Mouse (Mus musculus) monocyte, adult 2 months (primary cell): ENCODE results near the gene Pou2f1.
"Not testable (repeated sequence)": the region's sequence is repeated elsewhere in the genome, so short reads cannot be mapped to it uniquely, and the experiment has no call there.

Source experiments
- DNase-seq, 2 experiments: peaks; one replicate each; pipeline ENCODE4 v3.0.0; 2022; ENCODE audit warnings: low spot score in 2 of 2, low read depth in 1 of 2

Pou2f1 gene

GRCm38 (mm10) chr1:166003181-166004022 is 924 bp upstream of the Pou2f1 start:
- DNase-seq: peak; percentile 82 to 93

- DNase-seq: no peak
Measured at GRCm38 (mm10) chr1:166001904-166002489, 481 bp downstream of the Pou2f1 start.

GRCm38 (mm10) chr1:166001121-166001903 is 1.2 kb downstream of the Pou2f1 start:
- peak in 1 of 2 experiments; percentile 36 for DNase-seq

- no peak for DNase-seq
Measured at GRCm38 (mm10) chr1:166000601-166001120, 1.8 kb downstream of the Pou2f1 start.

GRCm38 (mm10) chr1:165999709-166000108 is 2.8 kb downstream of the Pou2f1 start:
- DNase-seq: no peak

- DNase-seq: no peak
Measured at GRCm38 (mm10) chr1:165995661-165996055, 6.8 kb downstream of the Pou2f1 start.

DNA sequence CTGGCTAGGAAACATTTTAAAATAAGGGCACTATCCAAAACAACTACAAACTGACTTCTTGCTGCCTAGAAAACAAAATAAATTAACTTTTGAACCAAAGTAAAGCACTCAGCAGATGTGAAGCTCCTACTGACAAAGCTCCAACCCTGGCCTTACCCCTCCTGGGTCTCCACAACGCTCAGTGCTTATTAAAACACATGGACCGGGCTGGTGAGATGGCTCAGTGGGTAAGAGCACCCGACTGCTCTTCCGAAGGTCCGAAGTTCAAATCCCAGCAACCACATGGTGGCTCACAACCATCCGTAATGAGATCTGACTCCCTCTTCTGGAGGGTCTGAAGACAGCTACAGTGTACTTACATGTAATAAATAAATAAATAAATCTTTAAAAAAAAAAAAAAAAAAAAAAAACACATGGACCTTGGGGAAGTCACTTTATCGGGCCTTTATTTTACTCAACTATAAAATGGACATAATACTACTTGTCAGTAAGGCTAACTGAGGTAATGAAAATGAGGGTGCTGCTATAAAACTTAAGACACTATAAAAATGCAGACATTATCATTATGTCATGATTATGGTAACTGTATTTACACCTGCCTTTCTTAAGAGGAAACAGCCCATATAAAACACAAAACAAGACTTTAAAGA is 7.3 kb downstream of the Pou2f1 start:
- not testable (repeated sequence) for DNase-seq

- no peak for DNase-seq
Measured at GRCm38 (mm10) chr1:165994279-165994678, 8.2 kb downstream of the Pou2f1 start.

DNA sequence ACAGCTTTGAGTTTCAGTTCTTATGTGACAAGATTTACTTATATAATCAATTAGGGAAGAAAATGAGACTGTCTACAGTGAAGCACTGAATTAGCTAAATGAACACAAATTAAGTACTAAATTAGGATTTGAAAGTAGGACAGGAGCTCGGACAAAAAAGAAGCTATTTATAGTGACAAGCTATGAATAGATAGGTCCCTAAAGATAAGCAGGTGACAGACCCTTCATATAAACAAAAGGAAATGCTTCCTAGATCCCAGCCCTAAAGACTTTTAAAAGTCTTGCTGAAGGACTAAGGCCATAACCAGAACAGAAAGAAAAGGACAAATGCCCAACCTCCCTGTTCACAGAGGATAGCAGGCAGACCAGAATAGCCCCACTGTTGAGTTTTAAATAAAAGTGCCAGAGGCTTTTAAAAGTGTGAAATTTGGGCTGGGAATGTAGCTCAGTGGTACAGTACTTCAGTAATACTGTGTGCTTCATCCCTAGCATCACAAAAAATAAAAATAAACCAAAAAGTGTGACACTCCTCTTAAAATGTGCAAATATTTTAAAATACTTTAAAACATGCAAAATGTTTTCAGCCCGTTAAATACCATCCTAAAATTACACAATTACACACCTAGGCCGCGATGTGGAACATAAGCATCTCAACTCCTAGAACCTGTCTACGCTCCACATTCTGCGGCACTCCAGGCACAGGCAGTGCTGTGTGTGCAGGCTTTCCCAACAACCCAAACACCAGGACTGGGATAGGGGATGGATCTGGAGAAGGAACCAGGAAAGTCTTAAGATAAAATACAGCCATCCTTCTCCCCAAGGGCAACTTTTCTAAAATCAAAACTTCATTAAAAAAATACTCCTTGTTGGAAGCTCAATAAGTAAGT is 9.0 kb downstream of the Pou2f1 start:
- DNase-seq: no peak

GRCm38 (mm10) chr1:165988536-165988935 is 13.9 kb downstream of the Pou2f1 start:
- no peak for DNase-seq

- no peak for DNase-seq
Measured at GRCm38 (mm10) chr1:165988072-165988471, 14.4 kb downstream of the Pou2f1 start.

DNA sequence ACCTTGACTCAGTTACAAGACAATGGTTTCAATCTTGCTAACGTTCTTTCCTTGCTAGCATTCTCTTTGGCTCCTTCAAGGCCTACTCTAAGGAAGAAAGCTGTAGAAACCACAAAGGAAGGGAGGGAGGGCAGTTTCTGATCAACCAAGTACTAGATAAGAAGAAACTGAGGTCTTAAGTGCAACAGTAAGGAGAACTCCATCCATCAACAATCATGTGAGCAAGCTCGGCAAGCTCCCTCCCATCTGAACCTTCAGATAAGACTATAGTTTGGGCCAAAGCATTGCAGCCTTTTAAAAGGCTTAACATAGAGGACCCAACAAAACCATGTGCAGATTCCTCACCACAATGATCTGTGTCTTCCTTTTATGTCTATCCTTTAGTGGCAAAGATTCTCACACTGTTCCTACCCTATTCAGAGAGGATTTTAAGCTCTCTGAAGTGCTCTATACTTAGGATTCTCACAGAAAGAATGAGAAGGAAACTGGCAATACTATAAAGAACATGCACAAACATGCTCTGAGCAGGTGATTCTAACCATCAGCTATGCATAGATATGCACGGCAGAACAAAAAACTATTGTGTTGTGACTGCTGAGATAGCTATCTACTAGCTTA is 16.6 kb downstream of the Pou2f1 start:
- no peak for DNase-seq

DNA sequence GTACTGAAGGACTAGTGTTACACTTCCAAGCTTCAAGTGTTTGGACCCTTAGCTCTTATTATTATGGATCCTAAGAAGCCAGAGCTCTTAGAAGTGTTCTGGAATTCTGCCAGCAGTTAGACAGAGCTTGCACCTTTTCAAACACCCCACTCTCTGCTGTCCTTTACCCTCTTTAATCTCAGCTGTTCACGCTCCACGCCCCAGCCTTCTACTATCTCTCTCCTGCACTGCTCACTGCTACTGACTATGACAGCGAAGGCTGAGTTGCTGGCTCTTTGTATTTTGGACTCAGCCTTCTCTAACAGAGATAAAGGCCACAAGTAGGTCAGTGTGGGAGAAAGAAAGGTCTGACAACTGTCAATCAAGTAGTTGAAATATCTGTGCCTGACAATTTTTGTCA is 17.3 kb downstream of the Pou2f1 start:
- DNase-seq: no peak

GRCm38 (mm10) chr1:165976672-165977448 is 25.6 kb downstream of the Pou2f1 start:
- DNase-seq: no peak

DNA sequence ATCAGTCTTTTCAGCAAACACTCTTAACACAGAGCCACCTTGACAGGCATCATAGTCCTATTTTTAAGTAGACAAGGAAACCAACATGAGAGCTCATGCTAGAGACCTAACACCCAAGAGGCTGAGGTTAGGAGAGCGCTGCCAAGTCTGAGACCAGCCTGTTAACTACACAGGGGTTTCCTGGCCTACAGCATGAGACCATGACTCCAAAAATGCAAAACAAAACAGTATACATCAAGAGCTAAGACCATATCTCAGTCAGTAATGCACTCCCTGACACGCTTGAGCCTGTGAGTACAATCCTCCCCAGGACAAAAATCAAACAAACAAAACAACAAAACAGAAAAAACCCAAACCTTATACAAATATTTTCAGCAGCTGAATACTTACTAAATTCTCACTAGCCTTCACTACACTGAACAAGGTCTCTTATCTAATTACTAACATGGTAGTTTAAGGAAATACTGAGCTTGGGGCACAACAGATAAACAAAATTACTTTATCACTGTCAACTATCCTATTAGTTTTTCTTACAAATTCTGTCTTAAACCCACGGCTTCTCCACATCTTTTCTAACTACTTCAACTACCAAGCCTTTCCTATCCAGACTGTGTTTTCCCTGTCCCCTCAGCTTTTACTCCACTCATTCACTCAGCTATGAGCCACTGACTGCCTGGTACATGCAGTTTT is 33.3 kb downstream of the Pou2f1 start:
- DNase-seq: no peak

GRCm38 (mm10) chr1:165967027-165967654 is 35.3 kb downstream of the Pou2f1 start:
- DNase-seq: no peak

DNA sequence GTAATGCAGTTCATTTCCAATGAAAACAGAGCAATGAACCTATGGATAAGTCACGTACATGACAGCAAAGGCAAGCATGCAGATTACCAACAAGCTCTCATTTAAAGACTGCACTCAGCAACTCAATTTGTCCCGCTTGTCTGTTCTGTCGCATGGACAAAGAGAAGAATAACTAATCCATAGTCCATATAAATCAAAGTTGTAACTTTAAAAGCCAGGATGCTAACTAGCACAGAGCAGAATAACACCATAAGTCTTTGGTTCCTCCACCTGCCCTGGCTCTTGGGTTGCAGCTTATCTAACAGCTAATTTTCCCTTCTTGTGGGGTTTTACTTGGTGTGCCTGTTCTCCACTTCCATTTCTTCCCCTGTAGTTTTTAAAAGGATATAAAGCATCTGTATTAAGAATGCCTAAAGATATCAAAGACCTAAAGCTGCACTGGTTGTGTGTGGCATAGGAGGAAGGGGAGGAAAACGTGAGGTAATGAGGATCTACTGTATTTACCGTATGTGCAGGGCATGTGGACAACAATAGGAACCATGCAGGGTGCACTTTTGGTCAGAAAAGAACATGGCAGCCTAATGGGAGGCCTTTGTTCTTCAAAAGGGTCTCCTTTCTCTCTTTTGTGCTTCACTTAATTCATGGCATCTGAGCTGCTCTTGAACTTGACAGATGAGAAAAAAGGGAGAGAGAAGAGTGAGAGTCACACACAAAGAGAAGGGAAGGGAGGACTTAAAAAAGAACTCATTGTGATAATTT is 36.1 kb downstream of the Pou2f1 start:
- DNase-seq: no peak
